Mouse (Mus musculus) heart, postnatal 14 days (tissue): Measurements from ENCODE around the gene Notch1. TPM values are rescaled to one million over a fixed set of nuclear protein-coding genes. Genes with fewer than 3 reads are reported as not detected.

Source experiments
- DNase-seq, 2 experiments: peaks; one replicate each; pipeline ENCODE4 v3.0.0; 2021 to 2022
- intact Hi-C: fragments of 180-260 bp; cut with DNase I; formaldehyde crosslinking; loops from one replicate; pipeline ENCODE4 v1.15.1; 2025
- total RNA-seq, 2 experiments: library from RNA; stranded (reverse); gene quantifications; 2 replicates each; pipeline ENCODE4 v1.2.3; 2021

Gene Notch1
- total RNA-seq, 2 experiments from 2014 or later: 43.8 to 49.4 TPM

DNA sequence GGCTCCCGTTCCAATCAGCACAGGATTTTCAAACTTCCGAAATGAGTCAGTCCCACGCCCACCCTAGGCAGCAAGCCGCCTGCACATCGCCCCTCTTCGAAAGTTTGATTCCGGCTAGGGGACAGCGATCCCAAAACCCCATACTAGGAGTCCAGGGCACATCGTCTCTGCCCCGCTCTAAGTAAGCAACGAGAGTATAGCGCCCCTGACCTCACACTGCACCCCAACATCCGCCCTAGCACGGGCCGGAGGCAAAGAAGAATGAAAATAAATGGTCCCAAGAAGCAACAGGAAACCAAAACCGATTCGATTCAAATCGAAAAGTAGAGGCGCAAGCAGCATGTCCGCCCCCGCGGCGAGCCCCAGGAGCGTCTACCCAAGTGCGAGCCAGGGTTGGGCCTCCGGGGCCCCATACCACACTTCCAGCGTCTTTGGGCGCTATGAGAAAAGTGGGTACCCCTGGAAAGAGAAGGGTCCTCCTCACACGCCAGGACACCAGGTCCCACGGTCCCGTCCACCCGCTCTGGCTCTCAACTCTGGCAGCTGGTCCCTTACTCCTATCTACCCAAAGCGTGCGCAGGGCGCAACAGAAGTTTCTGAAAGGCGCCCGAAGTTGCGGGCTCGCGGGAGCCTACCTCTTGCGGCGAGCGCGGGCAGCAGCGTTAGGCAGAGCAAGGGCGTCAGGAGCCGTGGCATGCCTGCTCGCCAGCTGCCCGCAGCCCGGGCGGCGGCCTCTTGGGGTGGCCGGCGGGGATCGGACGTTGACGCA is 13.4 kb downstream of the Notch1 start:
- intact Hi-C loops: loop anchor here (2.0 to 5.0 kb wide), 3 partner anchors 28 to 51 kb away; no protein-coding TSS in a partner anchor
- DNase-seq: peak; percentile 34 to 49

- peak; percentile 74 to 79 for DNase-seq
- intact Hi-C loops: loop anchor here (2.0 to 5.0 kb wide), 3 partner anchors 28 to 50 kb away; no protein-coding TSS in a partner anchor
These were observed 14.1 kb downstream of the Notch1 start for GRCm38 (mm10) chr2:26502299-26502862.

DNA sequence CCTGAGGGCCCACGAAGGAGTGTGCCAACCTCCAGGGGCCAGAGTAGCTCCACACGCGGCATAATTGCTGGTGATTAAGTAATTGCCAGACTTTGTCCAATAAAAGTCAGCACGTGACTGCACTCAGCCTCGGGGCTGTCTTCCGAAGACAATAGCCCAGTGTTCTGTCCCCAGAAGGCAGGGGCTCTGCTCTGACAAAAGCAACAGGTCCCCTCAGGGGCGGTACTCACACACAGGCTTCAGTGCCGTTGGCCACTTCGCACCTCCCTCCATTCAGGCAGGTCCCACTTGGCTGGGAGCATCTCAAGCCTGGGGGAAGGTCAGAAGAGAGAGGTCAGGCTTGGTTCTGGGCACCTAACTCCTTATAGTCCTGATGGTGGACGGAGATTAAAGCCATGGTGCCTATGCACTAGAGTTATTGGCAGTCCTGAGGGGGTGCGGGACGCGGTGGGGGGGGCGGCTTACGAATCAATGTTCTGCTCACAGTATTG is 14.8 kb downstream of the Notch1 start:
- peak in 1 of 2 experiments; percentile 42 for DNase-seq

DNA sequence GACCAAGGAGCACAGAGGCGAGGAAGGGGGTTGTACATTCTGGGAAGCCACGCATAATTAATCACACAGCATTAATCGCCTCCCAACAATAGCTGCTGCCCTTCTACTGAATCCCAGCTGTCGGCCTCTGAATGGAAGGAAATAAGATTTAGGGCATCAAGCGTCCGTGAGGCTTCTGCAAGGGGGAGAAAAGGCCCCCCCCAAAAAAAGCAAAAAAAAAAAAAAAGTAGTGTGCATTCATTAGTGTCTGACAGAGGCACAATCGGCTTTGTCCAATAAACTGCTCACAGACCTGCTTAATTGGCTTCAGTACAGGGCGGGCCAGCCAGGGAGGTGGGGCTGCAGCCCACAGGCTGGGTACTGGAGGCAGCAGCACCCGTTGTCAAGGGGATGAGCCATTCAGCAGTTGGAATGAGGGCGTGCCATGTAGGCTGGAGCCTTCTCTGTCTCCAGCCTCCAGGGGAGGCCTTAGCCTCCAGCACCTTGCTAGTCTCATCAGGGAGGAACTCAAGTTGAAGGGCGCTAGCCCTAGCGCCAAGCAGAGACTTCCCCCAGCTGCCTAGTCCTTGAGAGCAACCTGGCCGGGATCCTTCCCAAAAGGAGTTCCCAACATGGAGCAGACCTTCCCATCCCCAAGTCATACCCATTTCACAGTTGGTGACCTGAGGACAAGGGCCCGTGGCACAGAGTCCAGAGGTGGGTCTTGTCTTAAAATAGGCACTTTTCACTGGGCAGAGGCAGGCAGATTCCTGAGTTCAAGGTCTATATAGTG is 15.7 kb downstream of the Notch1 start:
- DNase-seq: no peak
- intact Hi-C loops: loop anchor here (5.0 kb wide), 2 partner anchors 47 to 48 kb away; no protein-coding TSS in a partner anchor

More for the DNA sequence above, 14.8 kb downstream of the Notch1 start:
- intact Hi-C loops: loop anchor here (2.0 to 5.0 kb wide), 3 partner anchors 27 to 49 kb away; no protein-coding TSS in a partner anchor

GRCm38 (mm10) chr2:26500027-26500598 is 16.4 kb downstream of the Notch1 start:
- intact Hi-C loops: loop anchor here (5.0 kb wide), 2 partner anchors 47 to 48 kb away; no protein-coding TSS in a partner anchor
- no peak for DNase-seq

DNA sequence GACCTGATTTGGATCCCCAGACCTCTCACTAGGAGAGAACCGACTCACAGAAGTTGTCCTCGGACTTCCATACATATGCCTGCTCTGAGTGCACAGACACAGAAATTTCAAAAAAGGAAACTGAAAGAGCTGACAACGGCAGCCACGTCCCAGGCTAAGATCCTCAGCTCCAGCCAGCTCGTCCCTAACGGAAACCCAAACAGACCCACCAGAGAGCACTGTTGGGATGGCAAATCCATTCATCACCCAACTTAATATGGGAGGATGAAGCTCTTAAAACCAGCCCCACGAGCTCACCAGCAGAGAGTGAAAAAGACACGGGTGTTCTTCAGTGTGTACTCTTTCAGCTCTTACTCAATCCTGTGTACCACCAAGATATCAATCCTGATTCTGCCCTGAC is 17.8 kb downstream of the Notch1 start:
- no peak for DNase-seq
- intact Hi-C loops: no loop called here

DNA sequence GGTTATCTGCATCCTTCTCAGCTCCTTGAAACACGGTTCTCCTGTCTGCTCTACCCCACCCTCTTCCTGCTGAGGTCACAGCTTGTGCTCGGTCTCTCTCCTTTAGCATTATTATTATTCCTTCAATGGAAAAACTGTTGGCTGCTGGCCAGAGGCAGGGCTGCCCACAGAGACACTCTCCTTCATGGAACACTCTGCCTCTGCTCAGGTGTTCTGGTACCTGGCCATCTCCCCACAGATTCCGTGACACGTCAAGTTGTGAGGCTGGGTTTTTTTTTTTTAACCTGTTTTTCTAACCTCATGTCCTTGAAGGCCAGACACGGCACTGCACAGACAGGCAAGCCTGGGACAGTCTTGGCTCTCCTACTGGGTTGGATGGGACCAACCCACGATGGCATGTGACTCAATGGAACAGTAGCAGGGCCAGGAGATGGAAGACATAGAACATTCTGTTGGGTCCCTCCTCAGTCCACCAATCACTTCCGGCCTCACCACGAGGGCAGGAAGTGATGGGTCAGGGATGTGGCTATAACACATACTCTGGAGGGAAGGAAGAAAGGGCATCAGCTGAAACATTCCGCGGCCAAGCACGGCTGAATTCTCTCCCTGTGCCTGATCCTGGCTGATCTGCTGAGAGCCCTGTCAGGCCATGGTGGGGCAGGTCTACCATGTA is 18.5 kb downstream of the Notch1 start:
- intact Hi-C loops: no loop called here
- peak; percentile 57 to 61 for DNase-seq

DNA sequence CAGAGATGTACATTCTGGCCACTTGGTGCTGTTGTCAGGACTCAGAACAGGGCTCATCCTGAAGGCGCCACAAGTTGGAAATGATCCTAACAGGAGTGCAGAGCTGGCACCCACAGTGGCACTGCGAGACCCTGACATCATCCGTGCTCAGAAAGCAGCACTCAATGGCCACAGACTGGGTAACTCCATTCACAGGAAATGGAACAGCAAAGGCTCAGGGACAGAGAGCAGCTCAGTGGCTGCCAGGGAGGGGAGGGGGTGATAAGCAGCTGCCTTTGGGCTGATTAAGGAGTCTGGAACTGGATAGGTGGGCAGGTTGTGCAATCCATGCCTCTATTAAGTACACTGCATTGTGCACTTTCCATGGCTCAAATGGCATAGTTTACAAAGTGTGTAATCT is 20.0 kb downstream of the Notch1 start:
- intact Hi-C loops: no loop called here
- DNase-seq: no peak

DNA sequence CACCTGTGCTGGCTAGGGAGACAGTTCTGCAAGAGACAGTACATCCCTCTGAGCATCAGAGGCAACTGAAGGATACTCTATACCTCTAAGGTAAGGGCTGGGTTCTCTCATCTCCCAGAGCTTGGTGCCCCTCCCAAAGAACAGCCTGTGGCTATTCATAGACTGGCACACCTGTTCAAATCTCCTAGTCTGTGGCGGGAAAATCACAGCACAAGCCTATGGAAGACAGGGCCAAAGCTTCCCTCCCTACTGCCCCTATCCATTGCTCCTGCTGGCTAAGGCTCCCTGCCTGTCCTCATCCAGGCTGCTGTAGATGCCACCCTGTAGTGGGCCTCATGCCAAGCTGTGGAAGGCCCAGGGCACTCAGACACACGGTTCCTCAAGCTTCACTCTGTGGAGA is 20.8 kb downstream of the Notch1 start:
- no peak for DNase-seq
- intact Hi-C loops: no loop called here

- intact Hi-C loops: no loop called here
- no peak for DNase-seq
These were observed 21.5 kb downstream of the Notch1 start for GRCm38 (mm10) chr2:26494991-26495390.

DNA sequence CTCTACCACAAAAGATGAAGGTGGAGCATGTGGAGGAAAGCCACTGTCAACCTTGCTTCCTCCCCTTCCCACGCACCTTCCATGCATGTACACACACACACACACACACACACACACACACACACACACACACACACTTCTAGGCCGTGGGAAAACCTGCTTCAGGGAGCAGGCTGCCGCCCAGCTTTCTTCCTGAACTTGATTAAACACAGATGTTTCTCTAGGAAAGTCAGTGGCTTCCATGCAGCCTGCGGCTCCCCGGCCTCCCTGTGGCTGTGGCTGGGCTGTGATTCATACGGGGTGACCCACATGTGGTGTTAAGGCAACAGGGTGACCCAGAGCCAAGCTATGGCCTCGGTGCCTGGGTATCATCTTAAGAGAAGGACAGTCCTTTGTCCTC is 22.1 kb downstream of the Notch1 start:
- DNase-seq: no peak
- intact Hi-C loops: no loop called here

DNA sequence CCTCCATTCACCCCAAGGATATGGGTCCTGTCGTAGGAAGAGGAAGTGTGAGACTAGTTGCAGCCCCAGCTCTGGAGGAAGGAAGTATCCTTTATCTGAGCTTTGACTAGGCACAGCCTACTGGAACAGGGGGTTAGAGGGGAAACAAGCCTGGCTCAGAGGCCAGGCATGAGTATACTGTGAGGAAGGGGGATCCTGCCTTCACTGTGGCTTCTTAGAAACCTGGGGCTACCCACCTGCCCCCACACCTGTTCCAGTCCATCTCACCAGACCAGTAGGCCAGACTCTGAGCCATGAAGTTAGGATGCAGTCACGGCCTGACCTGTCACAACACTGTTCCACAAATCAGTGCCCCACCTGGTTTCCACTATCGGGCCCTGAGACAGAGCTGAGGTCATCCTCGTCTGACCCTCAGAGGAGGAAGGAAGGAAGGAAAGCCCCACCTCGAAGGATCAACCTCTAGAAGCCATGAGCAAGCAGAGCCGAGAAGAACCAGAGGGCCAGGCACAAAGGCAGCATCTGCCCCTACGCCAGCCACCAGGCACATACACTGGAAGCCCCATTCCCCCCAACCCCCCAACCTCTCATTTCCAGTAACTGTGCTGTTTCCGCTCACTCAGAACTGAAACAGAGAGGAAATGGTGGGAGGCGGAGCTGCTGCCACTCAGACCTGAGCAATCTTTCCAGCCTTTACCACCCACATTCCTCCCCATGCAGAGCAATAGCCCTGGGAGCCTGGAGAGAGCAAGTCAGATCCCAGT is 23.3 kb downstream of the Notch1 start:
- no peak for DNase-seq
- intact Hi-C loops: no loop called here

- peak in 1 of 2 experiments; percentile 40 for DNase-seq
- intact Hi-C loops: no loop called here
These were observed 25.6 kb downstream of the Notch1 start for GRCm38 (mm10) chr2:26490760-26491301.

- intact Hi-C loops: loop anchor here (2.0 kb wide), 1 partner anchor 14 kb away; no protein-coding TSS in a partner anchor
- no peak for DNase-seq
These were observed 27.8 kb downstream of the Notch1 start for GRCm38 (mm10) chr2:26488535-26489135.

- intact Hi-C loops: loop anchor here (2.0 kb wide), 1 partner anchor 13 kb away; no protein-coding TSS in a partner anchor
- DNase-seq: peak in 1 of 2 experiments; percentile 50
These were observed 29.0 kb downstream of the Notch1 start for GRCm38 (mm10) chr2:26487322-26488021.

DNA sequence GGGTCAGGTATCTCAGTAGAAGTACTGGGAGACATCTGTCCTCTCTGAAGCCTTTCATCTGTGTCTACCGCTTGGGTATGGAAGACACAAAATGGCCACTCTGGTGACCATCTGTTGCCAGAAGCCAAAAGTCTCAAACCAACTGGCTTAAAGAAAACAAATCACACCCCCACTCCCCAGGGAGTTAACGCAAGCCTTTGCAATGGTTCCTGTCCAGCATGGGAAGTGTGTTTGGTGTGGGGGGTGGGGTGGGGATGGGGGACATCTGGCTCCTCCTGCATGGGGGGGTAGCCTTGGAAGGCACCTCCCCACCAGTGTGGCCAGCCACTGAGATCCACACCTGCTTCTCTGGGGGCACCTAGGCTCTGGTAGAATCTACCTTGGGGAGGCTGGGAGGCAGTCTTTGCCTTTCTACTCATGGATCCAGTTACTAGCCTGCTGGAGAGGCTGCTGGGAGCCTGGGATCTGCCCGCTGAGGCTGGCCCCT is 29.6 kb downstream of the Notch1 start:
- DNase-seq: peak in 1 of 2 experiments; percentile 44
- intact Hi-C loops: no loop called here

- no peak for DNase-seq
- intact Hi-C loops: no loop called here
These were observed 30.1 kb downstream of the Notch1 start for GRCm38 (mm10) chr2:26486264-26486810.
